Mouse (Mus musculus): ENCODE measurements around the gene Tyw3. TPM values are rescaled to one million over a fixed set of nuclear protein-coding genes. Genes with fewer than 3 reads are reported as not detected.

Gene Tyw3
- polyA plus RNA-seq, 1 experiment from 2014 or later, result 15.3 TPM

DNA sequence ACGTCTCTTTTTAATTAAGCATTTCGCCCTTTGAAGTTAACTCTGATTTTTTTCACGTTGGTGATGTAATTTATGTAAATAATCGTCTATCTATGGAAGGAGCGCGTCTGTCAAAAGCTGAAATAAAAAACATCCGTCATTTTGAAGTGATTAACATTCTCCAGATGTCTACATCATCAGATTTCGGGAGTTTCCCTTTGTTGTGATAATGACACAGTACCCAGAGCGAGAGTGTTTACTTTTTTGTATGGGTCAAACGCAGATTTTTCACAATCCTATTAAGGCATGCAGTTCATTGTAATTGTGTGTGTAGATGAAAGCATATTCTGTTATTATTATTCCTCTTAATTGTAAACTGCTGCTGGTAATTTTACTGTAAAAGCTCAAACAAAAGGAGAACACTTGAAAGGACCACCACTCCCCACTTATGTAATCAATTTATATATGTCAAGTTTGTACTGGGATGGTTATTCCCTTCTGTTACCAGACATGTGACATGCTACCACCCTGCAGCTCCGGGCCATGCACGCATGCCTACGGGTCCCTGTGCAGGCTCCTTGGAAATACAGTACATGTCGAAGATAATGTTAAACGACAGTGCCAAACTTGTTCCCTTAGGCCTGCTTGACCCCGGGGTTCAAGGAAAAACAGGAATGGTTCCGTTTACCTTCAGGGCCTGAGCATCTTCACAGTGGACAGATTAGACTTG, 46.4 kb downstream of the Tyw3 start:
- no peak overlapping the region for H3K9ac ChIP-seq (replicated peaks; ENCODE audit: low read depth, low read length)
- peaks cover 8% of the 10 kb centered on the region; the same call in 1 of the 2 replicates for H3K27me3 ChIP-seq (ENCODE audit: control insufficient read depth, insufficient read depth, low read length)

DNA sequence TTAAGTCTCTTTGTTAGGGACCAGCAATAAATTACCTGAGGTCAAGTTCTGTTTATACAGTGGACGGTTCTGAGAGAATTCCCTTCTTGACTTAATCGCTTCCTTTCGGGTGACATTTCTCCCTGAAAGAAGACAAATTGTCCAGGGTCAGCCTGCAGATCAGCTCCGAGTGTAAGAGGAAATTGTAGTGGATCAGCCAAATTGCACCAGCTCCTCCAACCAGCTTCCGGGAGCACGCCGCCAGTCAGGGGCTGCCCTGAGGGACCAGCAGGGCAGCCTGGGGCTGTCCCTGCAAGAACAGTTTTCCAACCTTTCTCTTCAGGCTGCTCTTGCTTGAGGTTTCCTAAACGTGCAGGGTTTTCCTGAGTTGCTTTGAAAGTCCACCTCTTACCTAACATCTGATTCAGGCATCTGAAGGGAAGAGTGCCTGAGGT, 48.0 kb downstream of the Tyw3 start:
- Histone ChIP-seq H3K9ac (replicated peaks; ENCODE audit: low read depth, low read length) (no peak overlapping the region), H3K36me3 (ENCODE audit: control insufficient read depth, insufficient read depth, low read length) (no peaks in the 10 kb centered on the region), H3K27ac (ENCODE audit: low read length) (no peak overlapping the region), H3K9me3 (ENCODE audit: control insufficient read depth, low read depth, low read length) (no peaks in the 10 kb centered on the region), H3K4me2 (replicated peaks; ENCODE audit: low read depth, low read length) (no peak overlapping the region), H3K4me3 (ENCODE audit: low read depth, low read length) (no peak overlapping the region), H3K27me3 (ENCODE audit: control insufficient read depth, insufficient read depth, low read length) (peaks cover 8% of the 10 kb centered on the region; the same call in 1 of the 2 replicates), H3K4me1 (ENCODE audit: control insufficient read depth, insufficient read depth, low read length) (peaks cover 10% of the 10 kb centered on the region; the same call in 1 of the 2 replicates)
- 3% methylated on average over 8 of the region's 8 CpGs for WGBS
- ATAC-seq (ENCODE audit: insufficient number of reproducible peaks, insufficient read depth, low FRiP score, low read depth), result no peak

More for the DNA sequence above, 46.4 kb downstream of the Tyw3 start:
- Histone ChIP-seq H3K4me2 (replicated peaks; ENCODE audit: low read depth, low read length) (no peak overlapping the region), H3K27ac (ENCODE audit: low read length) (no peak overlapping the region), H3K9me3 (ENCODE audit: control insufficient read depth, low read depth, low read length) (no peaks in the 10 kb centered on the region), H3K4me1 (ENCODE audit: control insufficient read depth, insufficient read depth, low read length) (peaks cover 10% of the 10 kb centered on the region; the same call in 1 of the 2 replicates), H3K36me3 (ENCODE audit: control insufficient read depth, insufficient read depth, low read length) (no peaks in the 10 kb centered on the region), H3K4me3 (ENCODE audit: low read depth, low read length) (no peak overlapping the region)
- ATAC-seq (ENCODE audit: insufficient number of reproducible peaks, insufficient read depth, low FRiP score, low read depth), result no peak
- WGBS, result 34% methylated on average over 17 of the region's 17 CpGs

DNA sequence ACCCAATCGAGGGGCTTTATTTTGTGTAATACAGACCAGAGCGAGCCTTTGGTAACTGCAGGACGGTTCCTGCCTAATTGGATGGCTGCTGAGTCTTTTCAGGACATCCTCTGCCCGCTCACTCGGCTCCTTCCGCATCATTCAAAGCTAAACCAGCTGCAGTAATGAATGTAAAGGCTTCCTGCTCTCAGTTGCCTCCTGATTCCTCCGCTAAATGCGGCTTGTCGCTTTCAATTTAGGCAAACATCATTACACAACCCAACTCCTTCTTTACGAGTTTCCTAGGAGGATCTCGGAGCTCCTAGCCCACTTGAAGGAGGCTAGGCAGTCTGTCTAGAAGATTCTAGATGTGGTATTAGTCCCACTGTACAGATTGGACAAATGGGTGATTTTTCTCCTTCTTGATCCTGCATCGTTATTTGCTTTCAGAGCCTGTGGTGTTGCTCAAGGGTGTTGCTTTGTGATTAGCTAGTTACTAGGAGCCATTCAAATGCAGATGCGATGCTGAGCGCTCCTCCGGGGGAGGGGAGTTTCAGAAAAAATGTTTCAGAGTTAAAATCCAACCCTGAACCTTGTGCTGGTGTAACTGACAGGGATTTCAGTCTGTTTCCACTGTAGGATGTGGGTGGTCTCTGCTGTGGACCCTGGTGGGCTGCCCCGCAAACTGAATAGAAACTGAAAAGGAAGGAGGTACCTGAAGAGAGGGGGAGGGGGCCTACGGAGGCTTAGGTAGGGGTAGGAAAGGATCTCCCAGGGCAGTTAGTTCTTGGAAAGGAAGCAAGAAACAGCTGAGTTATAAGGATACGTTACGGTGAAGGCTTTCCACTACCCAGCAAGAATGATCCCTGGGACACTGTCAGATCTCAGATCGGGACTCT, 49.1 kb downstream of the Tyw3 start:
- Histone ChIP-seq H3K4me3 (ENCODE audit: low read depth, low read length) (no peak overlapping the region), H3K27ac (ENCODE audit: low read length) (no peak overlapping the region), H3K4me1 (ENCODE audit: control insufficient read depth, insufficient read depth, low read length) (peaks cover 10% of the 10 kb centered on the region; the same call in 1 of the 2 replicates), H3K36me3 (ENCODE audit: control insufficient read depth, insufficient read depth, low read length) (no peaks in the 10 kb centered on the region), H3K27me3 (ENCODE audit: control insufficient read depth, insufficient read depth, low read length) (peaks cover 10% of the 10 kb centered on the region; the same call in 1 of the 2 replicates), H3K9me3 (ENCODE audit: control insufficient read depth, low read depth, low read length) (no peaks in the 10 kb centered on the region), H3K9ac (replicated peaks; ENCODE audit: low read depth, low read length) (no peak overlapping the region), H3K4me2 (replicated peaks; ENCODE audit: low read depth, low read length) (no peak overlapping the region)
- no peak for ATAC-seq (ENCODE audit: insufficient number of reproducible peaks, insufficient read depth, low FRiP score, low read depth)
- 11% methylated on average over 20 of the region's 20 CpGs for WGBS

DNA sequence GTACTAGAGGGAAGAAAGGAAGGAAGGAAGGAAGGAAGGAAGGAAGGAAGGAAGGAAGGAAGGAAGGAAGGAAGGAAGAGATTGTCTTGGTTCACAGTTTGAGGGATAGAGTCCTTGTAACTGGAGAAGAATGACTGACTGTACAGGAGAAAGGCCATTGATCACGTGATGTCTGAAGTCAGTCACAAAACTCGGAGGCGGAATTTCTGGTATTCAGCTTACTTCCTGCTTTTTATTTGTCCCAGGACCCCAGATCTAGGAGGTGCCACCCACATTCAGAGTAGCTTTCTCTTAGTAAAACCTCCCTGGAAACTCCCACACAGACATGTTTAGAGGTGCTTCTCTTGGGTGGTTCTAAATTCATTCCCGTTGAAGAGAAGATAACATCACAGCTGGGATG, 50.7 kb downstream of the Tyw3 start:
- no peak overlapping the region for H3K27ac ChIP-seq (ENCODE audit: low read length)
- H3K4me3 ChIP-seq (ENCODE audit: low read depth, low read length), result no peak overlapping the region
- H3K27me3 ChIP-seq (ENCODE audit: control insufficient read depth, insufficient read depth, low read length), result peaks cover 10% of the 10 kb centered on the region; the same call in 1 of the 2 replicates
- H3K4me2 ChIP-seq (replicated peaks; ENCODE audit: low read depth, low read length), result no peak overlapping the region
- peaks cover 10% of the 10 kb centered on the region; the same call in 1 of the 2 replicates for H3K4me1 ChIP-seq (ENCODE audit: control insufficient read depth, insufficient read depth, low read length)
- H3K9ac ChIP-seq (replicated peaks; ENCODE audit: low read depth, low read length), result no peak overlapping the region
- H3K9me3 ChIP-seq (ENCODE audit: control insufficient read depth, low read depth, low read length), result no peaks in the 10 kb centered on the region; the same call in 1 of the 2 replicates
- WGBS, result 49% methylated on average over 4 of the region's 4 CpGs
- ATAC-seq (ENCODE audit: insufficient number of reproducible peaks, insufficient read depth, low FRiP score, low read depth), result no peak
- H3K36me3 ChIP-seq (ENCODE audit: control insufficient read depth, insufficient read depth, low read length), result no peaks in the 10 kb centered on the region

DNA sequence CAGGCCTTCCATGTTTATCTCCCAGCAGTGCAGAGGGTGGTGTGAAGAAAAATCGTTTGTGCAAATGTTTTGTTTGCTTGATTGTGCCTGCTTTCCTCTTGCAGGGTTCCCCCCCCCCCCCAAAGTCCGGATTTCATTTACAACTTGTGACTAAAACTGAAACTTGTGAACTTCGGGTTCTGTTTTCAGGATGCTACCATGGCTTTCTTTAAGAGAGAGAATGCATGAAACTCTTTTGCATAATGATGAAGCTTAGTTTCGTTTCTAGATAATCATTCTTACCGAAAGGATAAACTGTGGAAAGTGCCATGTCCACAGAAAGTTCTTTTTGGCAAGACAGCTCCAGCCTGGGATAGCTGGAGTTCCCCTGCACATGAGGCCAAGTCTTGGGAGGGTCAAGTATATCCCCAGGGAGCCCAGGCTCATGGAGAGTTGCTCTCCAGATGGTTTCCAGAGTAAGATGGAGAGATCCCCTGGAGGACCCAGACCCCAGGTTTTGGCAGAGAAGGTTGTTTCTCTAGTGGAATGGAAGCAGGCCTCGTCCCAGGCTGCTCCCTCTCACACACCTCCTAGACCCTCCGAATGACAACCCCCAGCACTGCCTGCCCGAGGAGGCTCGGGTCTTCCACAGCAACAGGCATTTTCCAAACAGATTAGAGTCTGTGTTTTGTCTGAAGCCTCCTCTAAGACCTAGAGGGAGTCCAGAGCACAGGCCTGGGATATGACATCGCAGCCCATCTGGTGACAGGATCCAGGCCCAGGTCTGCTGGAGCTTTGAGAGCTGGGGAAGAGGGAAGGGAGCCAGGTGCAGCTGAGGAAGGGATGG, 56.6 kb downstream of the Tyw3 start:
- H3K9ac ChIP-seq (replicated peaks; ENCODE audit: low read depth, low read length), result no peak overlapping the region
- no peaks in the 10 kb centered on the region for H3K36me3 ChIP-seq (ENCODE audit: control insufficient read depth, insufficient read depth, low read length)
- peak; percentile 85; the same call in 1 of the 2 replicates for ATAC-seq (ENCODE audit: insufficient number of reproducible peaks, insufficient read depth, low FRiP score, low read depth)
- H3K27me3 ChIP-seq (ENCODE audit: control insufficient read depth, insufficient read depth, low read length), result 0 out of 2 replicates have a peak, but pooled peaks cover 5% of the 10 kb centered on the region
- no peaks in the 10 kb centered on the region; the same call in 1 of the 2 replicates for H3K9me3 ChIP-seq (ENCODE audit: control insufficient read depth, low read depth, low read length)
- no peak overlapping the region for H3K4me3 ChIP-seq (ENCODE audit: low read depth, low read length)
- WGBS, result 45% methylated on average over 10 of the region's 10 CpGs
- H3K4me2 ChIP-seq (replicated peaks; ENCODE audit: low read depth, low read length), result no peak overlapping the region
- H3K4me1 ChIP-seq (ENCODE audit: control insufficient read depth, insufficient read depth, low read length), result no peaks in the 10 kb centered on the region
- peak overlapping the region; percentile 27; the same call in 1 of the 2 replicates for H3K27ac ChIP-seq (ENCODE audit: low read length)

DNA sequence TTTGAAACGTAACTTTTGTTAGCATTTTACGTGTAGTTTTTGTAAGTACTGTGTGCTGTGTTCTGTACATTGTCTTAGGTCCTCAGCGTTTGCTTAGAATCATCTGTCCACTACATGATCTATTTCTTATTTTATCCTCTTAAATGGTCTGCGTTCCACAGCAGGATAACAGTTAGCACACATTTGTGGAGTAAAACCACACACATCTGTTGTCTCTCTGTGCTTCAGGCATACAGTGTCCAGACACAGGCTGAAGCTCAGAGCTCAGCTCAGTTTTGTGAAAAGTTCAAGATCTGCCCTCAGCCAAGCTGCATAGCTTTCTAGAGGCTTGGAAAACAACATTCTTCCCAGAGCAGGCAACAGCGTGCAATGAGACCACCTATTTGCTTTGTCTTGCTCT, 60.8 kb downstream of the Tyw3 start:
- no peaks in the 10 kb centered on the region for H3K4me1 ChIP-seq (ENCODE audit: control insufficient read depth, insufficient read depth, low read length)
- H3K36me3 ChIP-seq (ENCODE audit: control insufficient read depth, insufficient read depth, low read length), result no peaks in the 10 kb centered on the region
- 51% methylated on average over 5 of the region's 5 CpGs for whole genome bisulfite sequencing
- no peak overlapping the region for H3K9ac ChIP-seq (replicated peaks; ENCODE audit: low read depth, low read length)
- ATAC-seq (ENCODE audit: insufficient number of reproducible peaks, insufficient read depth, low FRiP score, low read depth), result peak; percentile 42; the same call in 1 of the 2 replicates
- no peak overlapping the region; the same call in 1 of the 2 replicates for H3K27ac ChIP-seq (ENCODE audit: low read length)
- H3K4me3 ChIP-seq (ENCODE audit: low read depth, low read length), result no peak overlapping the region
- no peak overlapping the region for H3K4me2 ChIP-seq (replicated peaks; ENCODE audit: low read depth, low read length)
- no peaks in the 10 kb centered on the region for H3K9me3 ChIP-seq (ENCODE audit: control insufficient read depth, low read depth, low read length)
- 0 out of 2 replicates have a peak, but pooled peaks cover 2% of the 10 kb centered on the region for H3K27me3 ChIP-seq (ENCODE audit: control insufficient read depth, insufficient read depth, low read length)

DNA sequence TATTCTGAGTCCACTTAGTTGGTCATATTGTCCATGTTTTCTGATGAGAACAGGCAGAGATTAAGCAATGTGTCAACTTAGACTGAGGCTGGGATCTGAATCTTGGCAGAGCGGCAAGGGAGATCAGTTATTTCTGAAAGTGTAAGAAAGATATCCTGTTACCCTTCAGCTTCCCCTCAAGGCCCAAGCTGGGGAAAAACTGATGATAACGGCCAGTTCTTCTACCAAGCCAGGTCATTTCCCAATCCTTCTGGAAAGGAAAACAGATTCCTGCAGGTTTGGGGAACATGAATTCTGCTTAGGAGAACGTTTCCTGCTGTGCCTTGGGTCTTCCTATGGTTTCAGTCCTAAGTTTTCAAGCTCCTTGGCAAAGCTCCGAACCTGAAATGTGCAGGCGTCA, 63.7 kb downstream of the Tyw3 start:
- no peak overlapping the region for H3K4me3 ChIP-seq (ENCODE audit: low read depth, low read length)
- no peaks in the 10 kb centered on the region for H3K36me3 ChIP-seq (ENCODE audit: control insufficient read depth, insufficient read depth, low read length)
- no peaks in the 10 kb centered on the region for H3K9me3 ChIP-seq (ENCODE audit: control insufficient read depth, low read depth, low read length)
- H3K9ac ChIP-seq (replicated peaks; ENCODE audit: low read depth, low read length), result no peak overlapping the region
- no peak overlapping the region for H3K4me2 ChIP-seq (replicated peaks; ENCODE audit: low read depth, low read length)
- H3K27ac ChIP-seq (ENCODE audit: low read length), result no peak overlapping the region
- 71% methylated on average over 5 of the region's 5 CpGs for WGBS
- ATAC-seq (ENCODE audit: insufficient number of reproducible peaks, insufficient read depth, low FRiP score, low read depth), result no peak
- H3K27me3 ChIP-seq (ENCODE audit: control insufficient read depth, insufficient read depth, low read length), result no peaks in the 10 kb centered on the region
- no peaks in the 10 kb centered on the region for H3K4me1 ChIP-seq (ENCODE audit: control insufficient read depth, insufficient read depth, low read length)

DNA sequence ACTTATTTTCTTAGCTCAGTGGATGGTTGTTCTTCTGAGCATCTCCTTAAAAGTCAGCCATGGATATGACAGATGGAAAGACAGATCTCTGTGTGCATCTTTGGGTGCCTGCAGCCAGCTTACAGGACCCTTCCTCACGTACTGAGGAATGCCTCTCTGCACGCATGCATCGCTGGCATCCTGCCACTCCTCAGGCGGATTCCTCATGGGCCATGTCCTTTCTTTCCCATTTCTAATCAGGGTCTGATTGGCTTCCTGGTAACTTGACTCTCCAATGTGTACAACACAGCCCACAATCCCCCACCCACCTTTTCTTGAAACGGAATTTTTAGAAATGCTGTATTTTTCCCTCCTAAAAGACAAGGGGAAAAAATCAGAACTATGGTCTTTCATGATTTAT, 67.9 kb downstream of the Tyw3 start:
- Histone ChIP-seq H3K9me3 (ENCODE audit: control insufficient read depth, low read depth, low read length) (no peaks in the 10 kb centered on the region), H3K36me3 (ENCODE audit: control insufficient read depth, insufficient read depth, low read length) (no peaks in the 10 kb centered on the region), H3K4me3 (ENCODE audit: low read depth, low read length) (no peak overlapping the region), H3K27me3 (ENCODE audit: control insufficient read depth, insufficient read depth, low read length) (no peaks in the 10 kb centered on the region), H3K9ac (replicated peaks; ENCODE audit: low read depth, low read length) (no peak overlapping the region), H3K4me1 (ENCODE audit: control insufficient read depth, insufficient read depth, low read length) (no peaks in the 10 kb centered on the region), H3K27ac (ENCODE audit: low read length) (no peak overlapping the region), H3K4me2 (replicated peaks; ENCODE audit: low read depth, low read length) (no peak overlapping the region)
- ATAC-seq (ENCODE audit: insufficient number of reproducible peaks, insufficient read depth, low FRiP score, low read depth), result no peak
- WGBS, result 47% methylated on average over 5 of the region's 5 CpGs

Measured in stomach, embryonic 14.5 days (tissue).